Mouse (Mus musculus) thymus, adult 2 months (tissue): ENCODE measurements around the gene Cmtr2.

Experiments
- CTCF ChIP-seq: fragments of 200-500 bp; IDR thresholded peaks from 2 replicates; pipeline ENCODE4 v1.5.1; 2012; ENCODE audit warnings: mild to moderate bottlenecking, control low read depth, low read length, moderate library complexity, borderline replicate concordance; ENCODE audit not compliant: control insufficient read depth, poor library complexity, insufficient read depth; ENCODE audit errors: extremely low read depth
- POLR2A ChIP-seq: fragments of 200-500 bp; IDR thresholded peaks from 2 replicates; pipeline ENCODE4 v1.6.1; 2012; ENCODE audit warnings: mild to moderate bottlenecking, low read length, control low read depth, moderate library complexity; ENCODE audit not compliant: control insufficient read depth, poor library complexity, insufficient read depth; ENCODE audit errors: extremely low read depth

DNA sequence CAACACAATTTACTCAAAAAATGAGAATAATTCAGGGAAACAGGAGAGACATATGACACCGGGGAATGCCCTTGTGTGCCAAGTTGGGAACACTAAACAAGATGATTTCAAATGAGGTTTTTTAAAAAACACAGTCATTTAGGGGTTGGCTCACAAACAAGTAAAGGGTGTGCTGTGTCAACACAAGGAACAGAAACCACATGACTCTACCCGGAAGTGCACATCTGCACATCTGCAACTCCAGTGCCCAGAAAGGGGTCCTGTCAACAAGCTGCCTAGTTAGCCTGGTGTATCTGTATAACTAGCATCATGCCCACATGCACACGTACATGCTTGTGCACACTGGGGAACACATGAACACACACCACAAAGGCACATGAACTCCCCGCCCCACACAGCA lies 29.9 kb upstream of the Cmtr2 start:
- TF ChIP-seq POLR2A (no peak), CTCF (no peak)
